Mouse (Mus musculus): Measurements from ENCODE around the gene Ing5. TPM values are rescaled to one million over a fixed set of nuclear protein-coding genes. Genes with fewer than 3 reads are reported as not detected.
"Not testable (repeated sequence)": the region's sequence is repeated elsewhere in the genome, so short reads cannot be mapped to it uniquely, and the experiment has no call there.

Ing5 gene
- total RNA-seq, 2 experiments from 2014 or later: 9.8 to 10.4 TPM

GRCm38 (mm10) chr1:93805221-93805951 is 1.6 kb downstream of the Ing5 start:
- no peak for DNase-seq
- intact Hi-C loops (cut with DNase I): loop anchor here (10.0 kb wide), 1 partner anchor 141 kb away; no protein-coding TSS in a partner anchor

- intact Hi-C loops (cut with DNase I): loop anchor here (10.0 kb wide), 1 partner anchor 144 kb away; no protein-coding TSS in a partner anchor
- no peak for DNase-seq
Observed at GRCm38 (mm10) chr1:93808871-93809270, 5.1 kb downstream of the Ing5 start.

GRCm38 (mm10) chr1:93810011-93810410 is 6.2 kb downstream of the Ing5 start:
- intact Hi-C loops (cut with DNase I): no loop called here

GRCm38 (mm10) chr1:93811495-93812039 is 7.8 kb downstream of the Ing5 start:
- intact Hi-C loops (cut with DNase I): no loop called here
- no peak for DNase-seq

More at GRCm38 (mm10) chr1:93810011-93810410, 6.2 kb downstream of the Ing5 start:
- no peak for DNase-seq

- intact Hi-C loops (cut with DNase I): no loop called here
- DNase-seq: no peak
Observed at GRCm38 (mm10) chr1:93817823-93818532, 14.2 kb downstream of the Ing5 start.

GRCm38 (mm10) chr1:93818722-93819121 is 15.0 kb downstream of the Ing5 start:
- DNase-seq: no peak
- intact Hi-C loops (cut with DNase I): no loop called here

GRCm38 (mm10) chr1:93823796-93824495 is 20.2 kb downstream of the Ing5 start:
- intact Hi-C loops (cut with DNase I): no loop called here
- DNase-seq: no peak

GRCm38 (mm10) chr1:93824609-93825008 is 20.8 kb downstream of the Ing5 start, which contains the start of gene D2hgdh:
Gene D2hgdh (plus strand): TSS chr1:93824909.
- DNase-seq: no peak
- intact Hi-C loops (cut with DNase I): no loop called here

GRCm38 (mm10) chr1:93825105-93825674 is 21.4 kb downstream of the Ing5 start:
- peak; percentile 94 to 95 for DNase-seq
- intact Hi-C loops (cut with DNase I): no loop called here

GRCm38 (mm10) chr1:93825771-93826539 is 22.2 kb downstream of the Ing5 start:
- no peak for DNase-seq
- intact Hi-C loops (cut with DNase I): no loop called here

GRCm38 (mm10) chr1:93826540-93826835 is 22.7 kb downstream of the Ing5 start:
- DNase-seq: no peak
- intact Hi-C loops (cut with DNase I): no loop called here

GRCm38 (mm10) chr1:93832754-93833360 is 29.1 kb downstream of the Ing5 start:
- intact Hi-C loops (cut with DNase I): loop anchor here (10.0 kb wide), 1 partner anchor 82 kb away; the partner anchor contains the start of gene Gal3st2b
- peak in 1 of 2 experiments; percentile 27 for DNase-seq

- intact Hi-C loops (cut with DNase I): loop anchor here (5.0 to 10.0 kb wide), 2 partner anchors 80 to 243 kb away; partner anchors contain the start of gene Gal3st2b
Observed at GRCm38 (mm10) chr1:93834671-93835150, 30.9 kb downstream of the Ing5 start.

GRCm38 (mm10) chr1:93835211-93835610 is 31.4 kb downstream of the Ing5 start:
- intact Hi-C loops (cut with DNase I): loop anchor here (5.0 to 10.0 kb wide), 2 partner anchors 80 to 242 kb away; partner anchors contain the start of gene Gal3st2b
- no peak for DNase-seq

More at GRCm38 (mm10) chr1:93834671-93835150, 30.9 kb downstream of the Ing5 start:
- no peak for DNase-seq

- no peak for DNase-seq
- intact Hi-C loops (cut with DNase I): loop anchor here (5.0 to 10.0 kb wide), 2 partner anchors 79 to 241 kb away; partner anchors contain the start of gene Gal3st2b
Observed at GRCm38 (mm10) chr1:93835876-93836531, 32.2 kb downstream of the Ing5 start.

- no peak for DNase-seq
- intact Hi-C loops (cut with DNase I): loop anchor here (5.0 to 10.0 kb wide), 2 partner anchors 78 to 241 kb away; partner anchors contain the start of gene Gal3st2b
Observed at GRCm38 (mm10) chr1:93836532-93836913, 32.8 kb downstream of the Ing5 start.

- DNase-seq: no peak
- intact Hi-C loops (cut with DNase I): loop anchor here (5.0 to 10.0 kb wide), 2 partner anchors 77 to 240 kb away; partner anchors contain the start of gene Gal3st2b
Observed at GRCm38 (mm10) chr1:93837335-93837734, 33.6 kb downstream of the Ing5 start.

GRCm38 (mm10) chr1:93838569-93838968 is 34.8 kb downstream of the Ing5 start:
- intact Hi-C loops (cut with DNase I): loop anchor here (5.0 to 10.0 kb wide), 2 partner anchors 76 to 239 kb away; partner anchors contain the start of gene Gal3st2b
- not testable (repeated sequence) for DNase-seq

All from heart, postnatal 10 days (tissue).